Mouse (Mus musculus) heart, embryonic 14.5 days (tissue): ENCODE measurements around the gene Cyp1b1. TPM values are rescaled to one million over a fixed set of nuclear protein-coding genes. Genes with fewer than 3 reads are reported as not detected.
A peak's percentile ranks its signal among the peaks of the same experiment; 100 is the strongest.

Source experiments
- ATAC-seq: fragments of 200-750 bp; cut with Nextera tagmentation; 2 replicates; pipeline ENCODE4 v1.8.0; 2017; ENCODE audit warnings: low read depth, moderate TSS enrichment; ENCODE audit not compliant: insufficient number of reproducible peaks, insufficient read depth, low FRiP score
- H3K27ac ChIP-seq, 2 experiments: fragments of 200-500 bp in 1 of 2; fragments of 300-500 bp in 1 of 2; sonication (generic) in 1 of 2; replicated peaks in 1 of 2; 2 replicates each; pipeline ENCODE4 v1.5.1; 2012 to 2014; ENCODE audit warnings: low read depth in 2 of 2, low read length in 2 of 2, control low read depth in 1 of 2, mild to moderate bottlenecking in 1 of 2, mixed read lengths in 1 of 2; ENCODE audit not compliant: control insufficient read depth in 1 of 2, insufficient read depth in 1 of 2
- H3K27me3 ChIP-seq: fragments of 300-500 bp; sonication (generic); 2 replicates; pipeline ENCODE4 v1.6.1; 2014; ENCODE audit warnings: mild to moderate bottlenecking, low read length, control low read depth; ENCODE audit not compliant: control insufficient read depth, insufficient read depth
- H3K36me3 ChIP-seq: fragments of 300-500 bp; sonication (generic); 2 replicates; pipeline ENCODE4 v1.6.1; 2014; ENCODE audit warnings: mild to moderate bottlenecking, control low read depth, low read length, mixed read lengths; ENCODE audit not compliant: control insufficient read depth, insufficient read depth
- H3K4me1 ChIP-seq, 2 experiments: fragments of 200-500 bp in 1 of 2; fragments of 300-500 bp in 1 of 2; sonication (generic) in 1 of 2; 2 replicates each; pipeline ENCODE4 v1.6.1; 2012 to 2014; ENCODE audit warnings: low read length in 2 of 2, control low read depth in 1 of 2, mixed read lengths in 1 of 2; ENCODE audit not compliant: control insufficient read depth in 2 of 2, insufficient read depth in 2 of 2
- H3K4me2 ChIP-seq: fragments of 300-500 bp; sonication (generic); 2 replicates; pipeline ENCODE4 v1.6.1; 2014; ENCODE audit warnings: mild to moderate bottlenecking, low read length
- H3K4me3 ChIP-seq, 2 experiments: fragments of 200-500 bp in 1 of 2; fragments of 300-500 bp in 1 of 2; sonication (generic) in 1 of 2; 2 replicates each; pipeline ENCODE4 v1.5.1; 2012 to 2014; ENCODE audit warnings: low read length in 2 of 2, mild to moderate bottlenecking in 2 of 2, control low read depth in 1 of 2, low read depth in 1 of 2, moderate library complexity in 1 of 2; ENCODE audit not compliant: control insufficient read depth in 1 of 2, insufficient read depth in 1 of 2
- H3K9ac ChIP-seq: fragments of 300-500 bp; sonication (generic); 2 replicates; pipeline ENCODE4 v1.6.1; 2014; ENCODE audit warnings: mild to moderate bottlenecking, low read length
- H3K9me3 ChIP-seq: fragments of 300-500 bp; sonication (generic); 2 replicates; pipeline ENCODE4 v1.6.1; 2016; ENCODE audit warnings: low read length, control low read depth; ENCODE audit not compliant: control insufficient read depth
- WGBS: fragments of 180-500 bp; shearing (Covaris S2); extraction: QIAGEN DNeasy Blood & Tissue Kit; methylation state at CpG from one replicate; pipeline ENCODE4 v1.1.7; 2014; 5-methylcytosine and 5-hydroxymethylcytosine counted together
- polyA plus RNA-seq: library from polyadenylated mRNA; unstranded; fragments of >200 nt; fragmentation: Nextera tagmentation; extraction: Ambion mirVana; gene quantifications from 2 replicates; pipeline ENCODE4 v1.2.1, GENCODE M21; 2014

The Cyp1b1 gene
- polyA plus RNA-seq, 1 experiment from 2014 or later: 1.1 TPM

GRCm38 (mm10) chr17:79713643-79714367 lies 1.1 kb downstream of the Cyp1b1 start:
- Histone ChIP-seq H3K9ac (0 out of 2 replicates have a peak overlapping the region, but pooled peaks have one; percentile 14), H3K27ac (no peak overlapping the region), H3K4me3 (peak overlapping the region; percentile 40 to 50), H3K36me3 (no peaks in the 10 kb centered on the region), H3K4me1 (peaks cover 18 to 28% of the 10 kb centered on the region in 2 experiments; a peak in 3 of 4 replicates), H3K27me3 (peaks cover 70% of the 10 kb centered on the region), H3K4me2 (peak overlapping the region; percentile 91), H3K9me3 (no peaks in the 10 kb centered on the region)
- under 1% methylated on average over 63 of the region's 63 CpGs for WGBS
- ATAC-seq: no peak

- Histone ChIP-seq H3K9me3 (no peaks in the 10 kb centered on the region), H3K4me2 (peak overlapping the region; percentile 91), H3K4me1 (peaks cover 18 to 32% of the 10 kb centered on the region in 2 experiments; a peak in 3 of 4 replicates), H3K9ac (peak overlapping the region; percentile 25; the same call in 1 of the 2 replicates), H3K36me3 (no peaks in the 10 kb centered on the region), H3K27me3 (peaks cover 70% of the 10 kb centered on the region), H3K27ac (no peak overlapping the region), H3K4me3 (peak overlapping the region; percentile 40 to 50)
- WGBS: 2% methylated on average over 24 of the region's 24 CpGs
- no peak for ATAC-seq
These were observed 1.6 kb downstream of the Cyp1b1 start for GRCm38 (mm10) chr17:79713276-79713642.

GRCm38 (mm10) chr17:79712536-79712935 lies 2.3 kb downstream of the Cyp1b1 start:
- Histone ChIP-seq H3K27me3 (peaks cover 67% of the 10 kb centered on the region), H3K9ac (no peak overlapping the region), H3K4me1 (peaks cover 18 to 32% of the 10 kb centered on the region in 2 experiments; a peak in 3 of 4 replicates), H3K36me3 (no peaks in the 10 kb centered on the region), H3K9me3 (no peaks in the 10 kb centered on the region), H3K4me2 (0 out of 2 replicates have a peak overlapping the region, but pooled peaks have one; percentile 91), H3K4me3 (peak overlapping the region in 1 of 2 experiments; percentile 50; a peak in 1 of 4 replicates), H3K27ac (no peak overlapping the region)
- no peak for ATAC-seq
- WGBS: 7% methylated on average over 9 of the region's 9 CpGs

- H3K4me3 ChIP-seq: no peak overlapping the region
- no peak for ATAC-seq
- no peaks in the 10 kb centered on the region for H3K9me3 ChIP-seq
- no peaks in the 10 kb centered on the region for H3K36me3 ChIP-seq
- H3K27me3 ChIP-seq: peaks cover 63% of the 10 kb centered on the region
- H3K4me2 ChIP-seq: no peak overlapping the region
- no peak overlapping the region for H3K27ac ChIP-seq
- WGBS: 25% methylated on average over 6 of the region's 6 CpGs
- H3K4me1 ChIP-seq: peaks cover 18 to 32% of the 10 kb centered on the region in 2 experiments; a peak in 3 of 4 replicates
- H3K9ac ChIP-seq: no peak overlapping the region
These were observed 2.9 kb downstream of the Cyp1b1 start for GRCm38 (mm10) chr17:79711944-79712343.

- Histone ChIP-seq H3K27ac (no peak overlapping the region), H3K36me3 (no peaks in the 10 kb centered on the region), H3K4me3 (no peak overlapping the region), H3K27me3 (peaks cover 53% of the 10 kb centered on the region), H3K4me2 (no peak overlapping the region), H3K4me1 (peaks cover 18 to 32% of the 10 kb centered on the region in 2 experiments; a peak in 3 of 4 replicates), H3K9ac (no peak overlapping the region), H3K9me3 (no peaks in the 10 kb centered on the region)
- WGBS: 19% methylated on average over 15 of the region's 15 CpGs
- ATAC-seq: no peak
These were observed 4.5 kb downstream of the Cyp1b1 start for GRCm38 (mm10) chr17:79710246-79710842.

- peaks cover 47% of the 10 kb centered on the region for H3K27me3 ChIP-seq
- H3K27ac ChIP-seq: no peak overlapping the region
- WGBS: 47% methylated on average over 1 of the region's 1 CpGs
- H3K9ac ChIP-seq: no peak overlapping the region
- no peak overlapping the region for H3K4me2 ChIP-seq
- no peaks in the 10 kb centered on the region for H3K9me3 ChIP-seq
- H3K4me3 ChIP-seq: no peak overlapping the region
- H3K36me3 ChIP-seq: no peaks in the 10 kb centered on the region
- no peak for ATAC-seq
- peaks cover 14 to 25% of the 10 kb centered on the region in 2 experiments; a peak in 3 of 4 replicates for H3K4me1 ChIP-seq
These were observed 5.1 kb downstream of the Cyp1b1 start for GRCm38 (mm10) chr17:79709718-79710117.

GRCm38 (mm10) chr17:79708168-79708567 lies 6.7 kb downstream of the Cyp1b1 start:
- peaks cover 3 to 11% of the 10 kb centered on the region in 2 experiments; a peak in 3 of 4 replicates for H3K4me1 ChIP-seq

More at GRCm38 (mm10) chr17:79708168-79708567, 6.7 kb downstream of the Cyp1b1 start:
- Histone ChIP-seq H3K9ac (no peak overlapping the region), H3K27ac (no peak overlapping the region), H3K9me3 (no peaks in the 10 kb centered on the region), H3K4me2 (no peak overlapping the region), H3K4me3 (no peak overlapping the region), H3K36me3 (no peaks in the 10 kb centered on the region), H3K27me3 (peaks cover 31% of the 10 kb centered on the region)
- no peak for ATAC-seq
- WGBS: 27% methylated on average over 7 of the region's 7 CpGs
